Mouse (Mus musculus): ENCODE data around the gene Selenom. TPM values are rescaled to one million over a fixed set of nuclear protein-coding genes. Genes with fewer than 3 reads are reported as not detected.

The Selenom gene
- total and polyA plus RNA-seq, 3 experiments, result 4.1 to 33.0 (median 7.1) TPM

- Histone ChIP-seq H3K9ac (ENCODE audit: insufficient read depth, low read depth) (no peak overlapping the region), H3K9me3 (replicated peaks; ENCODE audit: low read length) (no peaks in the 10 kb centered on the region), H3K36me3 (replicated peaks in 1 of 2; ENCODE audit: control insufficient read depth in 1 of 2, insufficient read depth in 1 of 2, low read length in 1 of 2) (peaks cover 0 to 47% of the 10 kb centered on the region in 2 experiments), H3K4me3 (replicated peaks in 1 of 3; ENCODE audit: low read depth in 2 of 3, low read length in 2 of 3, poor library complexity in 1 of 3) (no peak overlapping the region), H3K79me2 (replicated peaks; ENCODE audit: control insufficient read depth, extremely low read depth, insufficient read depth, poor library complexity, severe bottlenecking) (no peaks in the 10 kb centered on the region), H3K4me2 (ENCODE audit: insufficient read depth, low read depth, poor library complexity, severe bottlenecking) (no peak overlapping the region), H3K27ac (ENCODE audit: insufficient read depth, low read depth) (no peak overlapping the region), H3K4me1 (ENCODE audit: control insufficient read depth in 1 of 2, insufficient read depth in 2 of 2) (peaks cover 0 to 25% of the 10 kb centered on the region in 2 experiments; a peak in 2 of 4 replicates), H3K27me3 (replicated peaks) (no peaks in the 10 kb centered on the region)
- TF ChIP-seq MYC (IDR thresholded peaks at IDR 0.05; ENCODE audit: low read depth, low read length) (no peak), TCF12 (IDR thresholded peaks at IDR 0.05; ENCODE audit: low read depth, low read length) (no peak), ETS1 (conservative IDR thresholded peaks at IDR 0.05; ENCODE audit: low read depth, low read length) (no peak), ELF1 (IDR thresholded peaks at IDR 0.05; ENCODE audit: low read depth, low read length) (no peak), UBTF (IDR thresholded peaks at IDR 0.05; ENCODE audit: low read depth, low read length) (no peak), CTCF (conservative IDR thresholded peaks at IDR 0.05 in 1 of 2, IDR thresholded peaks at IDR 0.05 in 1 of 2; ENCODE audit: low read depth in 2 of 2, low read length in 2 of 2) (no peak), RCOR1 (conservative IDR thresholded peaks at IDR 0.05; ENCODE audit: low read depth, low read length) (no peak), ZNF384 (IDR thresholded peaks at IDR 0.05; ENCODE audit: low read depth, low read length) (no peak), MEF2A (IDR thresholded peaks at IDR 0.05; ENCODE audit: borderline replicate concordance, low read depth, low read length) (no peak), KAT2A (IDR thresholded peaks at IDR 0.05; ENCODE audit: insufficient replicate concordance, low read length) (no peak), TBP (conservative IDR thresholded peaks at IDR 0.05; ENCODE audit: low read depth, low read length) (no peak), E2F4 (IDR thresholded peaks at IDR 0.05; ENCODE audit: insufficient replicate concordance, low read depth, low read length) (no peak), NRF1 (IDR thresholded peaks at IDR 0.05; ENCODE audit: low read depth, low read length) (no peak)
- no peak for DNase-seq (ENCODE audit: extremely low read depth)
- in situ Hi-C loops (cut with MboI; ENCODE audit: low pct_ligation_motif_present, low pct_unique_long_range_greater_than_20kb, low sequenced_read_pairs), result loop anchor here (5.0 to 25.0 kb wide), 4 partner anchors 51 to 384 kb away; partner anchors contain the start of gene Slc35e4
- dilution Hi-C loops (cut with MboI; ENCODE audit: extremely low pct_ligation_motif_present, extremely low pct_unique_long_range_greater_than_20kb, low sequenced_read_pairs), result no loop called here
Measured at GRCm38 (mm10) chr11:3528208-3528607, 13.7 kb downstream of the Selenom start.

GRCm38 (mm10) chr11:3529476-3530252 is 15.2 kb downstream of the Selenom start:
- DNase-seq (ENCODE audit: extremely low read depth), result no peak
- H3K4me2 ChIP-seq (ENCODE audit: insufficient read depth, low read depth, poor library complexity, severe bottlenecking), result no peak overlapping the region
- TF ChIP-seq CTCF (conservative IDR thresholded peaks at IDR 0.05 in 1 of 2, IDR thresholded peaks at IDR 0.05 in 1 of 2; ENCODE audit: low read depth in 2 of 2, low read length in 2 of 2), result no peak
- no peak for TF ChIP-seq SIN3A (IDR thresholded peaks at IDR 0.05; ENCODE audit: low read length)
- TF ChIP-seq POLR2A (IDR thresholded peaks at IDR 0.05; ENCODE audit: low read depth, low read length), result no peak
- TF ChIP-seq MAX (IDR thresholded peaks at IDR 0.05; ENCODE audit: low read length), result no peak
- no peak for TF ChIP-seq ETS1 (conservative IDR thresholded peaks at IDR 0.05; ENCODE audit: low read depth, low read length)
- TF ChIP-seq MEF2A (IDR thresholded peaks at IDR 0.05; ENCODE audit: borderline replicate concordance, low read depth, low read length), result no peak
- no peak for TF ChIP-seq CHD2 (IDR thresholded peaks at IDR 0.05; ENCODE audit: low read length)
- no peak for TF ChIP-seq NRF1 (IDR thresholded peaks at IDR 0.05; ENCODE audit: low read depth, low read length)
- no peak for TF ChIP-seq KAT2A (IDR thresholded peaks at IDR 0.05; ENCODE audit: insufficient replicate concordance, low read length)
- no peak overlapping the region for H3K27ac ChIP-seq (ENCODE audit: insufficient read depth, low read depth)
- no peaks in the 10 kb centered on the region for H3K79me2 ChIP-seq (replicated peaks; ENCODE audit: control insufficient read depth, extremely low read depth, insufficient read depth, poor library complexity, severe bottlenecking)
- H3K9ac ChIP-seq (ENCODE audit: insufficient read depth, low read depth), result no peak overlapping the region
- dilution Hi-C loops (cut with MboI; ENCODE audit: extremely low pct_ligation_motif_present, extremely low pct_unique_long_range_greater_than_20kb, low sequenced_read_pairs) (no loop called here), in situ Hi-C loops (cut with MboI; ENCODE audit: low pct_ligation_motif_present, low pct_unique_long_range_greater_than_20kb, low sequenced_read_pairs) (loop anchor here (5.0 to 25.0 kb wide), 4 partner anchors 52 to 383 kb away; partner anchors contain the start of gene Slc35e4)
- H3K27me3 ChIP-seq (replicated peaks), result no peaks in the 10 kb centered on the region
- no peak overlapping the region for H3K4me3 ChIP-seq (replicated peaks in 1 of 3; ENCODE audit: low read depth in 2 of 3, low read length in 2 of 3, poor library complexity in 1 of 3)
- H3K4me1 ChIP-seq (ENCODE audit: control insufficient read depth in 1 of 2, insufficient read depth in 2 of 2), result peaks cover 0 to 23% of the 10 kb centered on the region in 2 experiments; a peak in 2 of 4 replicates
- H3K36me3 ChIP-seq (replicated peaks in 1 of 2; ENCODE audit: control insufficient read depth in 1 of 2, insufficient read depth in 1 of 2, low read length in 1 of 2), result peaks cover 0 to 44% of the 10 kb centered on the region in 2 experiments
- no peaks in the 10 kb centered on the region for H3K9me3 ChIP-seq (replicated peaks; ENCODE audit: low read length)

Data from CH12.LX (cell line).